Mouse (Mus musculus): Measurements from ENCODE around the gene Zfyve27.

- TF ChIP-seq CTCF (IDR thresholded peaks at IDR 0.05; ENCODE audit: low read depth) (no peak), EP300 (optimal IDR thresholded peaks at IDR 0.05) (no peak)
These were observed 33.5 kb upstream of the Zfyve27 start for GRCm38 (mm10) chr19:42130294-42130606.

Measured in stomach, postnatal 0 days (tissue).